Mouse (Mus musculus) common myeloid progenitor, adult 5-6 weeks (primary cell): ENCODE results near the gene Zc3hc1. TPM values are rescaled to one million over a fixed set of nuclear protein-coding genes. Genes with fewer than 3 reads are reported as not detected.
A peak's percentile ranks its signal among the peaks of the same experiment; 100 is the strongest.
"Not testable (repeated sequence)": the region's sequence is repeated elsewhere in the genome, so short reads cannot be mapped to it uniquely, and the experiment has no call there.

Experiments used
- ATAC-seq: replicated peaks from 2 replicates; pipeline ENCODE4 v1.8.0; 2016; ENCODE audit warnings: low read depth, mild to moderate bottlenecking, moderate TSS enrichment, inconsistent platforms; ENCODE audit not compliant: poor library complexity, severe bottlenecking
- total RNA-seq: library from RNA; stranded (forward); fragments of 200-1000, 187-1606 nt; gene quantifications from 2 replicates; pipeline ENCODE4 v1.2.3, GENCODE M21; 2017

Gene Zc3hc1
- total RNA-seq: 44.0 and 45.2 TPM in 2 replicates

DNA sequence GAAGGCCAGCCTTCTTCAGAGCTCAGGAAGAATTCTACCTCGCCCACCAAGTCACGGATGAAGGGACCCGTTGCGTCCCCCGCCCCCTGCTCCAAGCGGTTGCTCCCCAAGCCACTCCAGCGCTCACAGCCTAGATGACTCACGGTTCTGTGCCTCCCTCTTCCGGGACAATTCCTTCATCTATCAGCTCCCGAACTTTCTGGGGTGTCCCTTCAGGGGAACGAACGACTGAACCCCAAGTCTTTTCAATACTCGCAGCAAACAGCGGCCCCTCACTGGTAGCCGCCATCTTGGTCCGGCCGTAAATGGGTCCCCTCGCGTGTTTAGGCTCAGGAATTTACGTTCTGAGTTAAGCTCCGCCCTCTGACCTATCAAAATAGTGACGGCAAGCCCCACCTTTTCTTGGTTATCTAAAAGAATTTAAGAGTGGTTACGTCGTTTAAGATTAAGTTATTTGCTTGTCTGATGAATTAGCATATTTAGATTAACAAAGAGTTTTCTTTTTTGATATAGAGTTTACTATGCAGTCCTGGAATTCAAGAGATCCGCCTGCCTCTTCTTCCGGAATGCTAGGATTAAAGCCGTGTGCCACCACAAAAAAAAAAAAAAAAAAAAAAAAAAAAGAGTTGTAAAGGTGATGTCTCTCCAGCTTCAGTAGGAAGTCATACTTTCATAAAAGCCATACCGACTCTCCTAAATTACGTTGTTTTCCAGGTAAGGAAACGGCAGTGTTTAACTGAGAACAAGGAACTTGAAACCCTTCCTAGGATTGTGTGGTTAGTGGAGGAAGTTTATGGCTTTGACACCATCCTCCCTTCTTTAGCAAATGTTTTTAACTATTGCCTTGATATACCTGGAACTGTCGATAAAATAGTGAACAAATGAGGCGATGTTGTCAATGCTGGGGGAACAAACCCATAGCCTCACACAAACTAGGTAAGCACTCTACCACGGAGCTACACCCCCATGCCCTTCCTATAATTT, at the start of gene Zc3hc1:
TSS of gene Zc3hc1 (minus strand) at position 315 of the 984 bp plus-strand sequence.
- ATAC-seq: peak; percentile 100

DNA sequence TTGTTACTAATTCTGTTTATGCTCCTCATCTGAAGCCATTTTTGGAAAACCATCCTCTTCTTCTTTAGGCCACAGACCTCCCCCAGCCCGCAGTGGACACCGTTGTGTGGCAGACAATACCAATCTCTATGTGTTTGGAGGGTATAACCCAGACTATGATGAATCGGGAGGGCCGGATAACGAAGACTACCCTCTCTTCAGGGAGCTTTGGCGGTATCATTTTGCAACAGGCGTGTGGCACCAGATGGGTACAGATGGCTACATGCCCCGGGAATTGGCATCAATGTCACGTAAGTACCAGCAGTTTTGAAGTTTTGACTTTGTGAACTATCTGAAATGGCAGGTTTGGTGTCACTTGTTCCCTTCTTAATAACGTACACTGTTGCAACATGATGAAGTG, 48.7 kb upstream of the Zc3hc1 start:
- no peak for ATAC-seq

DNA sequence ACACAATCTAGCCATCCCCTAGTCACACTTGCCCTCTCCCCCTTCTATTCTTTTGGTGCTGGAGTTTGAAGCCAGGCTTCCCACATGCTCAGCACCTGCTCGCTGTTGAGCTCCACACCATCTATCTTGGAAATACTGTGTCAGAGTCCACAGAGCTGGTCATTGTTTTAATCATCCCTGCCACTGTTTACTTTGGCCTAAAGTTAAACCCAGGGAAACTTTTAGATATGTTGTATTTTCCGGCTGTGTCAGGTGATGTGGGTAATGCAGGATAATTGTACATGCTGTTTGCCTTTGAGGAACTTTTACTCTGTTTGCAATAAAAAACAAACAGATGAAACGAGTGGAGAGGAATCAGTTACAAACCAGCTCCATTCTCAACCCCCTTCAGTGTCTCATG, 46.2 kb upstream of the Zc3hc1 start:
- no peak for ATAC-seq

DNA sequence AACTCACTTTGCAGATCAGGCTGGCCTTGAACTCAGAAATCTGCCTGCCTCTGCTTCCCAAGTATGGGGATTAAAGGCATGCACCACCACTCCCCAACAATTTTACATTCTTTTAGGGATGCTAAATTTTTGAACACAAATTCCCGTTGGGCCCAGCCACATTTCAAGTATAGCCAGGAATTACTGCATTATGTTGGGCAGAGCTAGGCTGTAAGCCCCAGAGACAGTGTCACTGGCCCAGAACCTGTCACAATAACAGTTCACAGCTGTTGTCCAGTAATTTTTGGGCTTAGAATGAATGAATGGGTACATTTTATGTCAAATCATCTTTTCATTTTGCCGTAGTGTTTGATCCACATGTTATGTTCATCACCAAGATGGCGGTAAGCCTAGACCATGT, 45.6 kb upstream of the Zc3hc1 start:
- no peak for ATAC-seq

DNA sequence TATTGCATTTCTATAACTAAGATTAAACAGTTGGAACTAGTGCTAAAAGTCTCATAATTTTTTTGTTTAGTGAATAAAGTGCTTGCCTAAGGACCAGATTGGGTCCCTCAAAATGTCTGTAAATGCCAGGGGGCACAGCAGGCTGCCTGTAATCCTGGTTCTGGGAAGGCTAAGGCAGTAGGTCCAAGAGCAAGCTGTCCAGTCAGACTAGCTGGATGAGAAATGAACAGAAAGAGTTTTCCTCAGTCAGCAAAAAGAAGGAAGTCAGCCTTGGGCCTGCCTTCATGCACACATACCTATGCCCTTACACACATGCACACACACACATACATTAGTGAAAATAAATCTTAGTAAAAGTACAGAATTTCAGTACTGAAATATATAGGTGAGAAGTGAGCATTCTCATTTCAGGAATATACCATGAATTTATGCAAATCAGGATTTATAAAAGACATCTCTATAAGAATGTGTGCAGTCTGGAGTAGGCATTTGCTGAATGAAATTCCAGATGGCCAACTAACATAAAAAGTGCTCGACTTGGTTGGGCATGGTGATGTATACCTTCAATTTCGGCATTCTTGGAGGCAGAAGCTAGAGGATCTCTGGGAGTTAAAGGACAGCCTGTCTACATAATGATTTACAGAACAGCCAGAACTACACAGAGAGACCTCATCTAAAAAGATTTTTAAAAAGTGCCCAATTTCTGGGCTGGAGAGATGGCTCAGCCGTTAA, 41.8 kb upstream of the Zc3hc1 start:
- ATAC-seq: no peak

DNA sequence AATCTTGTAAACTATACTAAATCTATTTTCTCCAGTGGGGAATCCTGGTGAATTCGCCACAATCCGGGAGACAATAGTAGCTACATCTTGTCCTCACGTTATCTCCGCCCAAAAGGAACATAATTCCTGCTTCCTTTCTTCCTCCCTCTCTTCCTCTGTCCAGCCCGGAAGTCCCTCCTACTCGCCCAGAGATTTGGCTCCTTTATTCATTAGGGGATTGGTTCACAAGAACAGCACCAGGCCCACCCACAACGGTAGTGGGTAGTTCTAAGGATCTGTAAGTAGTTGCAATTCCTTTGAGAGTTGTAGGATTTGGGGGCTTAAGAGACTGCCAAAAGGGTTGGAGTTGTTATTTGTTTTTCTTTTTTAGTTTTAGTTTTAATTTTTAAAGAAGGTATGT, 26.0 kb upstream of the Zc3hc1 start:
- ATAC-seq: no peak

DNA sequence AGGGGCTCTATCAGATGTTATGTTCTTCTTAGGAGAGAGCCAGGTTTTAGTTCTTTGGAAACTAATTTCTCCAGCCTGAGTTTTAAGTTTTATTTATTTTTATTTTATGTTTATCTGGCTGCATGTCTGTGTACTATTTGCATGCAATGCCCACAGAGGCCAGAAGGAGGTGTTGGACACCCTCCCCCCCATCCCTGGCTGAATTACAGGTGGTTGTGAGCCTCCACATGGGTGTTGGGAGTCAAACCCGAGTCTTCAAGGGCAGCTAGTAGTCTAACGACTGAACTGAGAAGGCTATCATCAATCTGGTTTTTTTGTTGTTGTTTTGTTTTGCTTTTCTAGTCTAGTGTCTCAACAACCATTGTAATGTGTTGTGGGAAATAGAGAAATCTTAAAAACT, 25.3 kb upstream of the Zc3hc1 start:
- ATAC-seq: no peak

DNA sequence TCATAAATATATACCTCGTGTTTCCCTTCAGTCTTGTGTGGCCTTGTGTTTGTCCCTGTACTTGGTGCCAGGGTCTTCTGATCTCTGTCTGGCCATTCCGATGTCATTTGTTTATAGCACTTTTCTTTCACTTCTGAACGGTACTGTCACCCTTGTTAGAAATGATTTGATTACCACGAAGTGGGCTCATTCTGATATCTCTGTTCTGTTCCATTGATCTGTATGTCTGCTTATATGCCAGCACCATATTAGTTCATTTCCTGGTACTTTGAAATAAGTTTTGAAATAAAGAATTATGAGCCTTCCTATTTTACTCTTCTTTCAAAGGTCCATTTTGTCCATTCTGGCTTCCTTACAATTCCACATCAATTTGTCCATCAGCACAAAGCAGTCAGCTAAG, 20.5 kb upstream of the Zc3hc1 start:
- no peak for ATAC-seq

DNA sequence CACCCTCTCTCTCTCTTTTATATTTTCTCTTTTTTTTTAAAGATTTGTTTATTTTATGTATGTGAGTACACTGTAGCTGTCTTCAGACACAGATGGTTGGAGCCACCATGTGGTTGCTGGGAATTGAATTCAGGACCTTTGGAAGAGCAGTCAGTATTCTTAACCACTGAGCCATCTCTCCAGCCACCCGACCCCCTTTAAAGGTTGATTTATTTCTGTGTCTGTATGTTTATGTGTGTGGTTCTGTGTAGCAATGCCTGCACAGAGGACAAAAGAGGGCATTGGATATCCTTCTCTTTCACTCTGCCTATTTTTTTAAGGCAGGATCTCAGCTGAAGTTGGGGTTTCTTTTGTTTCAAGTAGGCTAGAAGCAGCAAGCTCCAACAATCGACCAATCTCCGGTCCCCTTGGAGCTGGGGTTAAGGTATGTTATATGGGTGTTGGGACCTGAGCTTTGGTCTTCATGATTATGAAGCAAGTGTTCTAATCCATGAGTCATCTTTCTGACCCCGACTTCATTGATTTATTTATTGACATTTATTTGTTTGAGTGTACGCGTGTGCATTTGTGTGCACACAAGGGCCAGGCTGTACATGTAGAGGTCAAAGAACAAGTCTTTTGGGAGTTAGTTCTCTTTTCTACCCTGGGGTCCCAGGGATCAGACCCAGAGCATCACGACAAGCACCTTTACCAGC, 18.7 kb upstream of the Zc3hc1 start:
- ATAC-seq: no peak

DNA sequence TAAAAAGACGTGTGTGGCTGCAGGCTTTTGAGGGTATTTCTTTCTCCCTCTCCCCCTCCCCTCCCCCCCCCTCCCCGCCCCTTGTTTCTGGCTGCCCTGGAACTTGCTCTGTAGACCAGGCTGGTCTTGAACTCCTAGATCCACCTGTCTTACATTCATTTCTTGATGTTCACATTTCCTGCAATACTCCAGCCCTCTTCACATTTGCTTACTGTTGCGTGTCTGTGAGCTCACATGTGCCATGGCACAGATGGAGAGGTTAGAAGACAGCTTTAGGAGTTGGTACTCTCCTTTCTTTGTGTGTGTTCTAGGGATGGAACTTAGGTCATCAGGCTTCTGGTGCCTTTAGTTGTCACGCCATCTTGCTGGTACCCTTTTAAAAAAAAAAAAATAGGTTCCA, 17.4 kb upstream of the Zc3hc1 start:
- no peak for ATAC-seq

DNA sequence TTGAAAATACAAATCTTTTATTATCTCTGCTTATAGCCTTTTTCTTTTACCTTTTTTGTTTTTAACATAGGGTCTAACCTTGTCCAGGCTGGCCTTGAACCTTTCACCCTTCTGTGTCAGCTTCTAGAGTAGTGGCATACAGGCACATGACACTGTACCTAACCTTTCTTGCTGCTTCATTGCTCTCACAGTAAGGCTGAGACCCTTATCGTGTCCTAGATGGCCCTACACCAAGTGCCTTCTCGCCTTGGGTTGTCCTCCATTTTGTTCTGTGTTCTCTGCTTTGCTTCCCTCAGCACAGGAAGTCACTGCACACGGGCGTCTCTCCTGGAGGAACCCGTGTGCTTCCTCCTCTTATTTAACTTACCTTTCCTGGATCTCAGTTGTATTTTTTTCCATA, 13.8 kb upstream of the Zc3hc1 start:
- ATAC-seq: no peak

DNA sequence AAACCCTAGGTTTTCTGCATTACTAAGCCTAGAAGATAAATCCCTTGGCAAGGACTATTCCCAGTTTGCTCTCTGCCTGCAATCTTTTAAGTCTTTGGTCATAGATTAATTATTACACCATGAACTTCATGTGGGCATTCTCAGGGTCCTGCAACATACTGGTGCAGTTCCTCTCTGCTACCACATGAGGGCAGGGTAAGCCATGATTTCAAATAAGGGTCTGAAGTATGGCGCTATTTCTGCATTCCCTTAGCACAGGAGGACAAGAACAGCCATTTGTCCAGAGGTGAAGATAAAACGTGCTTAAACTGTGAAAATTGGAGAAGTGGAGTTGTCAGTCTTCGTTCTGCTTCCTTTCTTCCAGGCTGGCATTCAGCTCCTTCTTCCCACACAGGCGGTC, 12.6 kb upstream of the Zc3hc1 start:
- ATAC-seq: peak; percentile 69

DNA sequence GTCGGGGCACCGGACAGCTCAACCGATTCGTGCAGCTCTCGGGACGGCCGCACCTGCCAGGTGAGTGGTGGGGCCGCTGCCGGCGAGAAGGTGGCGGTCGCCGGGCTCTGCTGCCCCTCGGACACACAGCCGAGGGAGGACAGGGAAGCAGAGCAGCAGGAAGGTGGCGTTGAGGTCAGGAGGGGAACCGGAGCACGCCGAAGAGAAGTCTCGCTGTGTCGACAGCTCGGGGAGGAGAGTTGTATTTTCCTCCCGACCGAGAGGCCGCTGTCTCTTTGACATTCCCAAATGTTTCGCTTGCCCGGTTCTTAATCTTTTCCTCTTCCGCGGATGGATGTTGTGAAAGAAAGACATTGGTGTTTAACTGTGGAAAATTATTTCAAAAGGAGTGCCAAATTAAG, 11.3 kb upstream of the Zc3hc1 start:
- no peak for ATAC-seq

DNA sequence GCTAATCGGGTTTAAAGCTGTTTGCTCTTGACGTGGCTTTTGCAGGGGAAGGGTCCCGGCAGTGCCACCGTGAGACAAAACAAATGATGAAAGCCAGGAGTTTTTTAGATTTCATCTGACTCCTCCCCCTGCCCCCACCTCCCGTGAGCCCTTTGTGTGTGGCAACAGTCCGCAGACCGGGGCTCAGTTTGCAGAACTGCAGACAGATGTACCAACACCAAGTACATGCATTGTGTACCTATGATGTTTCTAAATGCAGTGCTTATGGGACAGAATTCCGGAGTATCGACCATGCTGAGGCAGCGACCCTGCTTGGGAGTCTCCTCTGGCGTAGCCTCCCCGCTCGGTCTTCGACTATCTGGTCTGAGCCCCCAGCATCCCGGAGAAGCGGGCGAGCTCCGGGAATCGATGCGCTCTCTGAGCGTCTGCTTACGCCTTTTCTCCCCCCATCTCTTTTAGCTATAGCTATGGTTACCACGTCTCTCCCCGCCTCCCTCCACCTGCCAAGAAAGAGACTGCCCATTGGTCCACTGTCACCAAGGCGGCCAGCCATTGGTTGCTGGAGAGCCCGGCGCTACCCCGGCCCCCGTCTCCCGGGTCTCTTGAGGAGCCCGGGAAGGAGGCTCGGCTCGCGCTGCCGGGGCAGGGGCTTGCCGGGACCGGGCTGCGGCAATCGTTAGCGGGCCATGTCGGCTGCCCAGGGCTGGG, 10.6 kb upstream of the Zc3hc1 start, which contains the start of gene Klhdc10:
TSS of gene Klhdc10 (plus strand) at position 561 of the 708 bp plus-strand sequence.
- peak; percentile 97 for ATAC-seq

DNA sequence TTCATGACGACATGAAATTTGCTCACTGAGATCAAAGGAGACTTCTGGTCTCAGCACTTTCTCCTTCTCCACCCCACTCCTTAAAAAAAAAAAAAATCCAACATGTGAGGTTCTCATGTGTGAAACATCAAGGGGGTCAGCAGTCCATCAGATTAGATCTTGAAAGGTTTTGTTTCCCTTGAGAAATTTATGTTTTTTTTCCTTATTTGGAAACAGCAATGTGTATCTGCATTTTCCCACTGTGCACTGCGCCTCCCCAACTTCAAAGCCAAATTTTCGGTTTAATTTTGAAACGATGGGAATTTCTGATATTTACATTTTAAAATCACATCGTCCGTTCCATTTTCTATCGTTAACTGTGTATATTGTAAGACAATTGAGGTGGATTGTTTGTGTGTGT, 9.9 kb upstream of the Zc3hc1 start:
- ATAC-seq: no peak

DNA sequence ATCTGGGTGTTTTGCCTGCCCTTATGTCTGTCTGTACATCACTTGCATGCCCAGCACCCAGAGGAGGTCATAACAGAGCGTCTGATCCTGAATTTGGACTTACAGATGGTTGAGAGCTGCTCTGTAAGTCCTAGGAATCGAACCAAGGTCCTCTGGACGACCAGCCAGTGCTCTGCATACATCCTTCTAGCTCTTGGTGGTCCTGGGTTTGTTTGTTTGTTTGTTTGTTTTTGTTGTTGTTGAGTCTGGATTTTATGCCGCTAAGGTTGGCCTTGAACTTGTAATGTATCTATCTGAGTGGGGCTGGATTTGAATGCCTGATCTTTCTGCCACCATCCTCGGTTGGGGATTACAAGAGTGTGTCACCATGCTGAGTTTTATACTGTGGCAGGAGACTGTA, 9.3 kb upstream of the Zc3hc1 start:
- no peak for ATAC-seq

DNA sequence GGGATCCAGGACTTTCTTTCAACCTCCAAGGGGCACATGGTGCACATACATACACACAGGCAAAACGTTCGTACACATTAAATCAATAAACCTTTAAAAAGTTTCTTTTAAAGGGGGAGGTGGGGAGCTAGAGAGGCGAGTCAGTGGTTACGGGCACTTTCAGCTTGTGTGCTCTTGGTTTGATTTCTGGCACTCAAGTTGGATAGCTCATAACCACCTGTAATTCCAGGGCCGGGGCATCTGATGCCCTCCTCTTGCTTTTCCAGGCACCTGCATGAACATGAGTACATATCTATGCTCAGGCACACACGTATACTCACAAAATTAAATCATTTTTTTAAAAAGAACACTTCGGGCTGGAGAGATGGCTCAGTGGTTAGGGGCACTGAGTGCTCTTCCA, 1.2 kb upstream of the Zc3hc1 start:
- no peak for ATAC-seq

DNA sequence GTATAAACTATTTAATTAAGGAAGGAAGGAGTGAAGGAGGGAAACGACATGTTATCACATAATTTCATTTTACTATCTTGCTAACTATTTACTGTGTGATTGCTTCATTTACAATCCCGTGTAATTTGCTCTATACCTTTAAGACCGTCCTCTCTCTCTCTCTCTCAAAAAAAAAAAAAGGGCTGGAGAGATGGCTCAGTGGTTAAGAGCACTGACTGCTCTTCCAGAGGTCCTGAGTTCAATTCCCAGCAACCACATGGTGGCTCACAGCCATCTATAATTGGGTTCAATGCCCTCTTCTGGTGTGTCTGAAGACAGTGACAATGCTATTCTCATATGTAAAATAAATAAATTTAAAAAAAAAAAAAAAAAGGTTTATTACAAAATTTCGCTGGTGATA, 557 bp downstream of the Zc3hc1 start:
- ATAC-seq: not testable (repeated sequence)

DNA sequence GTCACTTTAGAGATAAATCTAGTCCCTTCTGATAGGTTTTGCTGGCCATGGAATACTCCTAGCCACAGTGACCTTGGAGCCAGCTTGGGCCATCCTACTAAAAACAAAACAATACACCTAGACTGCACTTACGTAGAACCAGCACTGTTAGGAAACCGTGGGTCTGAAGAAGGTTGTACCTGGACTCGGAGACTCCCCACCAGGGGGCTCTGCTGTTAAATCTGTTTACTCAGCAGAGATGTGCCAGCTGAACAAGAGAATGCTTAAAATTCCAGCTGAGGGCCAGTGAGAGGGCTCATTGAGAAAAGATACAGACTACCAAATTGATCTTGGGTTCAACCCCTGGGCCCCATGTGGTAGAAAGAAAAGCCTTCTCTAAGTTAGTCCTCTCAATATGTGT, 9.7 kb downstream of the Zc3hc1 start:
- no peak for ATAC-seq

DNA sequence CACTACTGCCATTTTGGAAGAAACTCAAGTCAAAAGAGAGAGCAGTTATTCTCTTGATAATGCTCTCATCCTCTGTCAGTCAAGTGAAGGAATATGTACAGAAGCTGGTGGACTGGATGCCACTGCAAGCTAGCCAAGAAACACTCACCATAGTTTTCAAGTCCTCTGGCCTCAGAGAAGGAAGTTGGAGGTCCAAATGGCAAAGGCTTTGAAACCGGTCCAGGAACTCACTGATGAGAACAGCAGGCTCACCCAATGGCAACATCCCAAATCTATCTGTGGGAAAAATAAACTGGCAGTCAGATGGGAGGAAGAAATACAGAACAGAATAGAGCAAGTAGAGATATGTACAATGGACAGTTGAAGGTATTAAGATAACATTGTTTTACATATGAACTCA, 15.0 kb downstream of the Zc3hc1 start:
- ATAC-seq: no peak
